ENCODE assay signal across 18 mouse cellular contexts in the genomic region with DNA sequence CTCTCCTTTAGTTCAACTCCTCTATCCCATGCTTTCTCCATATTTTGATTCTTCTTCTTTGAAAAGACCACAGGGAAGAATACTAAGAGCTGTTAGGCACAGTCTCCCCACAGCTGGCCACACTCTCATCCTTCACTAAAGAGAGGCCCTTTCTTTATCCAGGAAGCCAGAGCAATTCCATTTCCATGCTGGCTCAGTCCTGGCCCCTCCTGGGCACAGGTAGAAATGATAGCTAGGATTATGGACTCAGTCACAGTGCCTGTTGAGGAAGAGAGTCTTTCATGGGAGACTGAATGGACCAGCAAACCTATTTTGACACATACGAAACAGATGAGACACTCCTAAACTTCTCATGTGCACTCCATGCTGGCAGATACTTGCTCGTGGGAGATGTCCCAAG. TPM values are rescaled to one million over a fixed set of nuclear protein-coding genes. Genes with fewer than 3 reads are reported as not detected.
DNase-seq lines count a peak whose midpoint lies in the region; ATAC-seq and TF ChIP-seq lines count a peak whose summit lies in the region.
"Had no signal": no experiment of that assay in that cellular context is flagged by ENCODE, and none has a peak within 500 bp of the region (broad histone marks: within the 10 kb centered on the region; RNA-seq: fewer than 3 reads in every experiment).

No protein-coding gene starts in this region.

- H3K27ac ChIP-seq in liver, embryonic 14.5 days = no peak overlapping the region
- no peak overlapping the region for H3K27ac ChIP-seq in intestine, postnatal 0 days (ENCODE audit: low read depth, low read length)
- H3K27ac ChIP-seq in stomach, postnatal 0 days (replicated peaks) = no peak overlapping the region
- H3K27ac ChIP-seq: hindbrain, embryonic 13.5 days; limb, embryonic 12.5 days; macrophage; midbrain, embryonic 10.5 days had no signal

- H3K9ac ChIP-seq in liver, embryonic 14.5 days (replicated peaks) = no peak overlapping the region
- H3K9ac ChIP-seq in intestine, postnatal 0 days (ENCODE audit: low read depth, low read length) = no peak overlapping the region
- no peak overlapping the region for H3K9ac ChIP-seq in stomach, postnatal 0 days (ENCODE audit: low read length)
- H3K9ac ChIP-seq: hindbrain, embryonic 13.5 days; limb, embryonic 12.5 days had no signal

- TF ChIP-seq CTCF in liver, embryonic 14.5 days (IDR thresholded peaks at IDR 0.05; ENCODE audit: low read depth) = peak; percentile 8; the same call in 1 of the 2 replicates
- peak; percentile 75 for TF ChIP-seq CTCF in intestine, postnatal 0 days (IDR thresholded peaks at IDR 0.05; ENCODE audit: low read depth)
- peak; percentile 64 for TF ChIP-seq CTCF in stomach, postnatal 0 days (IDR thresholded peaks at IDR 0.05; ENCODE audit: low read depth)

- WGBS in liver, embryonic 14.5 days (ENCODE audit: insufficient replicate concordance) = 58% methylated on average over 2 of the region's 2 CpGs
- WGBS in intestine, postnatal 0 days = 84% methylated on average over 2 of the region's 2 CpGs
- WGBS in stomach, postnatal 0 days = 87% methylated on average over 2 of the region's 2 CpGs

- no peaks in the 10 kb centered on the region for H3K9me3 ChIP-seq in liver, embryonic 14.5 days (ENCODE audit: control insufficient read depth, low read length)
- no peaks in the 10 kb centered on the region for H3K9me3 ChIP-seq in intestine, postnatal 0 days (ENCODE audit: control insufficient read depth)
- no peaks in the 10 kb centered on the region for H3K9me3 ChIP-seq in stomach, postnatal 0 days (ENCODE audit: control insufficient read depth, low read length)
- H3K9me3 ChIP-seq: hindbrain, embryonic 13.5 days; limb, embryonic 12.5 days; midbrain, embryonic 10.5 days had no signal

- TF ChIP-seq EP300 in liver, embryonic 14.5 days (IDR thresholded peaks at IDR 0.05; ENCODE audit: low read depth) = no peak
- no peak for TF ChIP-seq EP300 in stomach, postnatal 0 days (optimal IDR thresholded peaks at IDR 0.05)

- peak; percentile 13 for DNase-seq in kidney, adult 18-20 months
- no peak for DNase-seq in kidney, adult 8-10 months
- DNase-seq in liver, embryonic 14.5 days (ENCODE audit: low read depth in 3 of 3, low spot score in 3 of 3) = no peak
- no peak for DNase-seq in liver
- DNase-seq in stomach, postnatal 0 days (ENCODE audit: low spot score) = peak; percentile 34
- DNase-seq in thymus, postnatal 25 days = no peak
- DNase-seq: adrenal gland, adult 2 months; cerebellum, adult 8-10 months; heart, adult 18-20 months; heart, postnatal 10 days; lung, adult 18-20 months; retina, postnatal 1 day had no signal

- H3K4me3 ChIP-seq in liver, embryonic 14.5 days (ENCODE audit: insufficient read depth in 1 of 2, low read depth in 2 of 2, low read length in 2 of 2) = no peak overlapping the region
- H3K4me3 ChIP-seq in intestine, postnatal 0 days (ENCODE audit: low read depth, low read length) = no peak overlapping the region
- H3K4me3 ChIP-seq in stomach, postnatal 0 days (ENCODE audit: low read depth, low read length) = no peak overlapping the region
- H3K4me3 ChIP-seq: hindbrain, embryonic 13.5 days; limb, embryonic 12.5 days; midbrain, embryonic 10.5 days had no signal

- ATAC-seq in liver, embryonic 14.5 days (ENCODE audit: insufficient read depth) = no peak
- ATAC-seq in intestine, postnatal 0 days = 0 out of 2 replicates have a peak, but pooled peaks have one; percentile 55
- ATAC-seq in stomach, postnatal 0 days (ENCODE audit: low FRiP score, low TSS enrichment) = peak; percentile 47; the same call in 1 of the 2 replicates
- ATAC-seq: inflammation-experienced regulatory T-cells, adult 6 months had no signal

- H3K36me3 ChIP-seq in liver, embryonic 14.5 days (replicated peaks; ENCODE audit: control insufficient read depth, insufficient read depth, low read depth) = no peaks in the 10 kb centered on the region
- H3K36me3 ChIP-seq in intestine, postnatal 0 days (ENCODE audit: control insufficient read depth, insufficient read depth) = no peaks in the 10 kb centered on the region
- no peaks in the 10 kb centered on the region for H3K36me3 ChIP-seq in stomach, postnatal 0 days (ENCODE audit: control insufficient read depth, insufficient read depth, low read length)
- H3K36me3 ChIP-seq: hindbrain, embryonic 13.5 days; limb, embryonic 12.5 days; midbrain, embryonic 10.5 days had no signal

- no peaks in the 10 kb centered on the region for H3K27me3 ChIP-seq in liver, embryonic 14.5 days (ENCODE audit: control insufficient read depth, insufficient read depth, low read length)
- H3K27me3 ChIP-seq in intestine, postnatal 0 days (replicated peaks; ENCODE audit: control insufficient read depth, insufficient read depth, low read length) = no peaks in the 10 kb centered on the region
- H3K27me3 ChIP-seq in stomach, postnatal 0 days (ENCODE audit: control insufficient read depth, insufficient read depth, low read length) = no peaks in the 10 kb centered on the region
- H3K27me3 ChIP-seq: hindbrain, embryonic 13.5 days had no signal

- H3K4me2 ChIP-seq in liver, embryonic 14.5 days (ENCODE audit: low read depth) = no peak overlapping the region
- no peak overlapping the region for H3K4me2 ChIP-seq in intestine, postnatal 0 days (replicated peaks; ENCODE audit: low read depth)
- H3K4me2 ChIP-seq in stomach, postnatal 0 days (replicated peaks; ENCODE audit: low read depth) = no peak overlapping the region
- H3K4me2 ChIP-seq: hindbrain, embryonic 13.5 days; limb, embryonic 12.5 days had no signal

- peaks cover 0 to 2% of the 10 kb centered on the region in 2 experiments; a peak in 1 of 4 replicates for H3K4me1 ChIP-seq in liver, embryonic 14.5 days (replicated peaks; ENCODE audit: control insufficient read depth in 2 of 2, insufficient read depth in 2 of 2, low read length in 1 of 2)
- H3K4me1 ChIP-seq in intestine, postnatal 0 days (replicated peaks; ENCODE audit: control insufficient read depth, insufficient read depth, low read length) = peaks cover 3% of the 10 kb centered on the region; the same call in 1 of the 2 replicates
- no peaks in the 10 kb centered on the region; the same call in 1 of the 2 replicates for H3K4me1 ChIP-seq in stomach, postnatal 0 days (replicated peaks; ENCODE audit: control insufficient read depth, insufficient read depth)
- H3K4me1 ChIP-seq: limb, embryonic 12.5 days; midbrain, embryonic 10.5 days had no signal

RNA-seq across cellular contexts. Expression of a gene that starts 18.7 kb away (rescaled TPM):
- 0.89 and 0.99 TPM in 2 replicates for polyA plus RNA-seq in liver, embryonic 14.5 days (2012; rRNA removed)
- polyA plus RNA-seq in liver, embryonic 14.5 days (2014; fragmentation: Nextera tagmentation; extraction: Ambion mirVana) = 1.9 and 2.2 TPM in 2 replicates
- polyA plus RNA-seq in intestine, postnatal 0 days (2015; fragmentation: Nextera tagmentation; extraction: Ambion mirVana) = 8.1 and 8.3 TPM in 2 replicates
- polyA plus RNA-seq in stomach, postnatal 0 days (2015; fragmentation: Nextera tagmentation; extraction: Ambion mirVana) = 4.1 and 5.1 TPM in 2 replicates

Comparison
In these comparisons a context has a peak if more than half of its experiments do, and no peak if none do; other contexts are left out.
1. DNase-seq: peak in kidney, adult 18-20 months (single experiment) and stomach, postnatal 0 days (single experiment); none in kidney, adult 8-10 months (0 of 2), liver, embryonic 14.5 days (0 of 3), liver (single experiment) and thymus, postnatal 25 days (single experiment).
2. CTCF ChIP-seq: peak in every context shown above with its lines; median percentile 75 in intestine, postnatal 0 days; 64 in stomach, postnatal 0 days; 8 in liver, embryonic 14.5 days.